Mouse (Mus musculus) heart, postnatal 0 days (tissue): Measurements from ENCODE around the gene 1110059E24Rik. TPM values are rescaled to one million over a fixed set of nuclear protein-coding genes. Genes with fewer than 3 reads are reported as not detected.

Experiments
- ATAC-seq: fragments of 200-750 bp; cut with Nextera tagmentation; 2 replicates; pipeline ENCODE4 v1.8.0; 2017; ENCODE audit warnings: low read depth, moderate number of reproducible peaks, moderate library complexity; ENCODE audit not compliant: insufficient read depth
- DNase-seq: peaks from one replicate; pipeline ENCODE4 v3.0.0-alpha.2; 2016; ENCODE audit warnings: low spot score
- H3K27ac ChIP-seq: fragments of 300-500 bp; sonication (generic); 2 replicates; pipeline ENCODE4 v1.5.1; 2014; ENCODE audit warnings: low read depth, mild to moderate bottlenecking
- H3K27me3 ChIP-seq: fragments of 300-500 bp; sonication (generic); 2 replicates; pipeline ENCODE4 v1.6.1; 2014; ENCODE audit warnings: low read length, mixed read lengths; ENCODE audit not compliant: control insufficient read depth, insufficient read depth
- H3K36me3 ChIP-seq: fragments of 300-500 bp; sonication (generic); replicated peaks from 2 replicates; pipeline ENCODE4 v1.6.1; 2014; ENCODE audit warnings: low read length, mixed read lengths; ENCODE audit not compliant: control insufficient read depth, insufficient read depth
- H3K4me1 ChIP-seq: fragments of 300-500 bp; sonication (generic); 2 replicates; pipeline ENCODE4 v1.6.1; 2014; ENCODE audit warnings: antibody characterized with exemption; ENCODE audit not compliant: control insufficient read depth, insufficient read depth
- H3K4me2 ChIP-seq: fragments of 300-500 bp; sonication (generic); 2 replicates; pipeline ENCODE4 v1.6.1; 2014; ENCODE audit warnings: low read depth, mild to moderate bottlenecking, low read length, moderate library complexity
- H3K4me3 ChIP-seq: fragments of 300-500 bp; sonication (generic); 2 replicates; pipeline ENCODE4 v1.5.1; 2014; ENCODE audit warnings: low read depth, low read length
- H3K9ac ChIP-seq: fragments of 300-500 bp; sonication (generic); replicated peaks from 2 replicates; pipeline ENCODE4 v1.6.1; 2014; ENCODE audit warnings: low read depth, low read length, mixed read lengths
- H3K9me3 ChIP-seq: fragments of 300-500 bp; sonication (generic); replicated peaks from 2 replicates; pipeline ENCODE4 v1.6.1; 2016; ENCODE audit warnings: low read length; ENCODE audit not compliant: control insufficient read depth
- CTCF ChIP-seq: IDR thresholded peaks from 2 replicates; pipeline ENCODE4 v1.5.1; 2016; ENCODE audit warnings: antibody characterized with exemption, control low read depth, low read depth
- EP300 ChIP-seq: IDR thresholded peaks from 2 replicates; pipeline ENCODE4 v1.6.1; 2016; ENCODE audit warnings: antibody characterized with exemption, low read depth
- WGBS: fragments of 180-500 bp; shearing (Covaris S2); extraction: QIAGEN DNeasy Blood & Tissue Kit; methylation state at CpG from one replicate; pipeline ENCODE4 v1.1.7; 2014; 5-methylcytosine and 5-hydroxymethylcytosine counted together
- polyA plus RNA-seq: library from polyadenylated mRNA; unstranded; fragments of >200 nt; fragmentation: Nextera tagmentation; extraction: Ambion mirVana; gene quantifications from 2 replicates; pipeline ENCODE4 v1.2.1, GENCODE M21; 2015
- total RNA-seq: library from RNA; depleted of rRNA; stranded (reverse); fragments of >200 nt; gene quantifications from 2 replicates; pipeline ENCODE4 v1.2.3, GENCODE M21; 2014; ENCODE audit warnings: low replicate concordance

The 1110059E24Rik gene
- total and polyA plus RNA-seq, 2 experiments from 2014 or later = 29.0 to 33.3 TPM

GRCm38 (mm10) chr19:21624148-21624535 is 28.6 kb downstream of the 1110059E24Rik start:
- ATAC-seq = no peak
- H3K27me3 ChIP-seq = no peaks in the 10 kb centered on the region
- WGBS = 84% methylated on average over 4 of the region's 4 CpGs

GRCm38 (mm10) chr19:21623410-21624147 is 29.2 kb downstream of the 1110059E24Rik start:
- H3K9ac ChIP-seq = no peak overlapping the region
- H3K4me2 ChIP-seq = no peak overlapping the region
- 0 out of 2 replicates have a peak, but pooled peaks cover under 1% of the 10 kb centered on the region for H3K36me3 ChIP-seq
- no peak overlapping the region for H3K27ac ChIP-seq
- no peak; the same call in 1 of the 2 replicates for ATAC-seq
- WGBS = 79% methylated on average over 3 of the region's 3 CpGs
- TF ChIP-seq CTCF (no peak), EP300 (no peak)
- H3K9me3 ChIP-seq = no peaks in the 10 kb centered on the region
- no peak overlapping the region for H3K4me3 ChIP-seq
- no peaks in the 10 kb centered on the region for H3K27me3 ChIP-seq
- no peak for DNase-seq
- 0 out of 2 replicates have a peak, but pooled peaks cover 3% of the 10 kb centered on the region for H3K4me1 ChIP-seq

More at GRCm38 (mm10) chr19:21624148-21624535, 28.6 kb downstream of the 1110059E24Rik start:
- no peaks in the 10 kb centered on the region for H3K36me3 ChIP-seq
- DNase-seq = no peak
- no peaks in the 10 kb centered on the region for H3K9me3 ChIP-seq
- TF ChIP-seq CTCF (no peak), EP300 (no peak)
- no peak overlapping the region for H3K9ac ChIP-seq
- H3K4me2 ChIP-seq = no peak overlapping the region
- no peak overlapping the region for H3K4me3 ChIP-seq
- H3K4me1 ChIP-seq = 0 out of 2 replicates have a peak, but pooled peaks cover 3% of the 10 kb centered on the region
- H3K27ac ChIP-seq = no peak overlapping the region

GRCm38 (mm10) chr19:21615801-21616200 is 37.0 kb downstream of the 1110059E24Rik start:
- no peak overlapping the region for H3K27ac ChIP-seq
- H3K4me3 ChIP-seq = no peak overlapping the region
- no peaks in the 10 kb centered on the region for H3K9me3 ChIP-seq
- ATAC-seq (no peak), DNase-seq (no peak)
- H3K4me1 ChIP-seq = no peaks in the 10 kb centered on the region
- no peak overlapping the region for H3K4me2 ChIP-seq
- H3K27me3 ChIP-seq = no peaks in the 10 kb centered on the region
- no peak for TF ChIP-seq CTCF
- TF ChIP-seq EP300 = no peak
- WGBS = 77% methylated on average over 3 of the region's 3 CpGs
- 0 out of 2 replicates have a peak, but pooled peaks cover 4% of the 10 kb centered on the region for H3K36me3 ChIP-seq
- H3K9ac ChIP-seq = no peak overlapping the region

DNA sequence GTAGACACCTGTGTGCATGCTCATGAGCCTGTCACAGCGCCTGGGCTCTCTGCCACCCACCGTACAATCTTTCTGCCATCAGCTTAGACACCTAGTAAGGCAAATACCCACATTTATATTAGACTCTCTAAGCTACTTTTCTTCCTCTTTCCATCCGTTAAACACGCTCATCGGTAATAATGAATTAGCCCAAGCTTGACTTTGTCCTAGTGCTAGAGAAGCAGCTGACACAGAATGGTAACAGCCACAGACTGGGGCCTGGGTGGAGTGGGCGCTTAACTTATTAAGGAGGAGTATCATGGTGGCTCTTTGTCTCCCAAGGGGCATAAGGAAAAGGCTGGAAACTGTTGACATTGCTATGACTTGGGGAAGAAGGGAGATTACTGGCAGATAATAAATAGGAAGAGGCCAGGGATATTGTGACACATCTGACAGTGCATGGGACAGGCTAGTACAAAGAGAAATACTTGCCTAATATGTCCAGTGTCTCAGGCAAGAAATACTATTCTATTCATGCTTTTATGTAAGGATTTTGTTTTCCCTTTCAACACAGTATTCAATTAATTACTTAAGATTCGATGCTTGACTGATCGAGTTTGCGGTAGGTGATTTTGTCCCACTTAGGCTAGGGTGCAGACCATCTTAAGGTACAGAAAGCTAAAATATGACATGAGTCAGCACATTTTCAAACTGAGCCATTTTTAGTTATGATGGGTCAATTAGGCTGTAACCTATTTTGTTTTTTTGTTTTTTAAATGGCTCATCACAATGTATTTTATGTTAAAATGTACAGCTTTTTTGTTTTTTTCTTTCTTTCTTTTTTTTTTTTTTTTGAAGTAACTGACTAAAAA is 40.8 kb downstream of the 1110059E24Rik start:
- Histone ChIP-seq H3K4me1 (no peaks in the 10 kb centered on the region), H3K27me3 (no peaks in the 10 kb centered on the region), H3K9ac (no peak overlapping the region), H3K4me2 (no peak overlapping the region), H3K4me3 (no peak overlapping the region), H3K9me3 (no peaks in the 10 kb centered on the region), H3K36me3 (no peaks in the 10 kb centered on the region), H3K27ac (no peak overlapping the region)
- DNase-seq = no peak
- ATAC-seq = no peak
- TF ChIP-seq EP300 (no peak), CTCF (no peak)
- WGBS = 92% methylated on average over 9 of the region's 9 CpGs

DNA sequence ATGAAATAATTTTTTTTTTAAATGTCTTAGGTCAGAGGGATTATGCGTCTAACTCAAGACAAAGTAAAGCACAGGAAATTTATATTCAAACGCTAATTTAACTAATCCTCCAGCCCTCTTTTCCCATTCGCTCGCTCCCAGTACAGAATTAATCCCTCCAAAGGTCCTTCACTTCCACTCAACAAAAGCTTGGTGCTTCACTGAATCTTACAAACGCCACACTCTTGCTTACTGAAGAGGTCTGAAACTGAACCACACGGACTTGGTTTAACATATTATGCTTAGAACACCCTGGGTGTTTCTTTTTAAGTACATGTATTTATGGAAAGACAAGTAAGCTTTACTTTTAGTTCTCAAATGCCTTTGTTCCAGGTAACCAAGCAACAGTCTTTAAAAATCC is 41.5 kb downstream of the 1110059E24Rik start:
- ATAC-seq (no peak), DNase-seq (no peak)
- Histone ChIP-seq H3K36me3 (no peaks in the 10 kb centered on the region), H3K27ac (no peak overlapping the region), H3K4me1 (no peaks in the 10 kb centered on the region), H3K9ac (no peak overlapping the region), H3K4me3 (no peak overlapping the region), H3K9me3 (no peaks in the 10 kb centered on the region), H3K4me2 (no peak overlapping the region), H3K27me3 (no peaks in the 10 kb centered on the region)
- TF ChIP-seq EP300 (no peak), CTCF (no peak)
- 80% methylated on average over 6 of the region's 6 CpGs for WGBS
